Mouse (Mus musculus) midbrain, embryonic 15.5 days (tissue): ENCODE measurements around the gene Mettl8. TPM values are rescaled to one million over a fixed set of nuclear protein-coding genes. Genes with fewer than 3 reads are reported as not detected.

Source experiments
- ATAC-seq: fragments of 200-750 bp; cut with Nextera tagmentation; replicated peaks from 2 replicates; pipeline ENCODE4 v1.8.0; 2017; ENCODE audit warnings: moderate TSS enrichment
- H3K27ac ChIP-seq: fragments of 300-500 bp; sonication (generic); 2 replicates; pipeline ENCODE4 v1.5.1; 2015; ENCODE audit warnings: mild to moderate bottlenecking, inconsistent platforms
- H3K27me3 ChIP-seq: fragments of 300-500 bp; sonication (generic); replicated peaks from 2 replicates; pipeline ENCODE4 v1.6.1; 2015; ENCODE audit warnings: inconsistent platforms
- H3K36me3 ChIP-seq: fragments of 300-500 bp; sonication (generic); replicated peaks from 2 replicates; pipeline ENCODE4 v1.6.1; 2015; ENCODE audit warnings: inconsistent platforms
- H3K4me1 ChIP-seq: fragments of 300-500 bp; sonication (generic); 2 replicates; pipeline ENCODE4 v1.6.1; 2015; ENCODE audit warnings: inconsistent platforms
- H3K4me2 ChIP-seq: fragments of 300-500 bp; sonication (generic); 2 replicates; pipeline ENCODE4 v1.6.1; 2015; ENCODE audit warnings: inconsistent platforms, mild to moderate bottlenecking, moderate library complexity
- H3K4me3 ChIP-seq: fragments of 300-500 bp; sonication (generic); 2 replicates; pipeline ENCODE4 v1.5.1; 2015; ENCODE audit warnings: mild to moderate bottlenecking, inconsistent platforms
- H3K9ac ChIP-seq: fragments of 300-500 bp; sonication (generic); 2 replicates; pipeline ENCODE4 v1.6.1; 2015; ENCODE audit warnings: mild to moderate bottlenecking, inconsistent platforms
- H3K9me3 ChIP-seq: fragments of 300-500 bp; sonication (generic); 2 replicates; pipeline ENCODE4 v1.6.1; 2016; ENCODE audit warnings: inconsistent platforms
- WGBS: fragments of 180-500 bp; shearing (Covaris S2); methylation state at CpG from one replicate; pipeline ENCODE4 v1.1.7; 2015; ENCODE audit warnings: mixed read lengths; 5-methylcytosine and 5-hydroxymethylcytosine counted together
- polyA plus RNA-seq: library from polyadenylated mRNA; unstranded; fragments of >200 nt; fragmentation: Nextera tagmentation; extraction: Ambion mirVana; gene quantifications from 2 replicates; pipeline ENCODE4 v1.2.1, GENCODE M21; 2015

Mettl8 gene
- 11.4 and 11.9 TPM in 2 replicates for polyA plus RNA-seq

DNA sequence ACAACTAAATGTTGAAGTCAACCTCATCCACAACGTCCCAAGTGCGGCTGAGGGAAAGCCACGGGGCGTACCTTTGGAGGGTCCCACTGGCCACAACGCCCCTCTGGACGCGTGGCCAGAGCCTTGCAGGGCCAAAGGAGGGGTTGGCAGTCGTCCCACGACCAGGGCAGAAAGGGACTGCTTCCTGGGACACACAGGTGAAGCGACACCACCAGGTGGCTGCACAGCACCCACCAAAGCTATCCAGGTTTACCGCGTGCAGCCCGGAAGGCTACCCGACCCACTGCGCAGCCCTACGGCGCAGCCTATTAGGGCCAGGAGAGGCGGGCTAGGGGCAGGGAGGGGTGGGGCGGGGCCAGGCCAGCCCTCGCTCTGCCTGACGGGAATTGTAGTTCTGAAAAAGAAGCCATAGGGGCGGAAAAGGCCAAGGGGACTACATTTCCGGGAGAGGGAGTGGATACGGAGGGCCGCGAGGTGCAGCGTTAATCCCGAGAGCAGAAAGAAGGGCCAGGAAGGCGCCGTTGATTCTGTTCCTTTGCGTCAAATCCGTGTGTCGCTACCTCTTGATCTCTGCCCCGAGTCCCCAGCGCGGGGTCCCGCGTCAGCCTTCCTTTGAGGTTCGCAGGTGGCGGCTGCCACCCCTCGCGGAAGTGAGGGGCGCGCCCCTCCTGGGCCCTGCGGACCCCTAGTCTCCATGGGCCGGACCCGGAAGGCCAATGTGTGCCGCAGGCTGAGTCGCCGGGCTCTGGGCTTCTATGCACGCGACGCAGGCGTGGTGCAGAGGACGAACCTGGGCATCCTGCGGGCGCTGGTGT is at the start of gene Mettl8, which contains the start of gene Dcaf17:
Mettl8 (minus strand) TSS at position 284 of the 815 bp plus-strand sequence.
Dcaf17 (plus strand) TSS at position 29 of the 815 bp plus-strand sequence.
- peak within 1 kb of the TSS; percentile 98 for H3K27ac ChIP-seq
- WGBS: under 1% methylated on average over 57 of the region's 57 CpGs
- H3K9ac ChIP-seq: peak within 1 kb of the TSS; percentile 92
- peaks cover 7% of the 10 kb centered on the region for H3K4me1 ChIP-seq
- H3K36me3 ChIP-seq: no peaks in the 10 kb centered on the region
- peak; percentile 99 for ATAC-seq
- H3K9me3 ChIP-seq: no peaks in the 10 kb centered on the region
- no peaks in the 10 kb centered on the region for H3K27me3 ChIP-seq
- peak within 1 kb of the TSS; percentile 91 for H3K4me2 ChIP-seq
- peak within 1 kb of the TSS; percentile 99 for H3K4me3 ChIP-seq

DNA sequence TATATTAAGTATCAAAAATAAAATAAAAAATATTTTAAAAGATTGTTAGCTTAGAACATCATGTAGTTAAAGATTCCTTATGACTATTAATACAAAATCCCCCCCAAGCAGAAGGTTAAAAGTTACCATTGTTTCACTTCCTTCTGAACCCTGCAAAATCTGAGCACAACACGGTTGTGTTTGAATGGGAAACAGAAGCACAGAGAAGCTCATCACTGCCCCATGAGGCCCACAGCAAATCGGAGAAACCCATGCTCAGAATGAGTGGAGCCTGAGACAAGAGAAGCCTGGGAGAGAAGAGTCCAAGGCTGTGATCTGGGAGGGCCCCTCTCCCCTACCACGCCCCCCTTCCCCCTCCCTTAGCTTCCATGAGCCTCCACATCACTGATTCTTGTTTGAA is 49.3 kb upstream of the Mettl8 start:
- Histone ChIP-seq H3K4me3 (no peak overlapping the region), H3K27ac (no peak overlapping the region), H3K36me3 (peaks cover 3% of the 10 kb centered on the region; the same call in 1 of the 2 replicates), H3K9me3 (no peaks in the 10 kb centered on the region), H3K27me3 (no peaks in the 10 kb centered on the region), H3K9ac (no peak overlapping the region), H3K4me1 (no peaks in the 10 kb centered on the region), H3K4me2 (no peak overlapping the region)
- ATAC-seq: no peak
- WGBS: 71% methylated on average over 3 of the region's 3 CpGs

GRCm38 (mm10) chr2:71103292-71103680 is 47.9 kb upstream of the Mettl8 start:
- no peaks in the 10 kb centered on the region for H3K4me1 ChIP-seq
- no peak overlapping the region for H3K4me2 ChIP-seq
- no peaks in the 10 kb centered on the region for H3K27me3 ChIP-seq
- no peaks in the 10 kb centered on the region for H3K9me3 ChIP-seq
- H3K4me3 ChIP-seq: no peak overlapping the region
- no peak overlapping the region for H3K27ac ChIP-seq
- no peak overlapping the region for H3K9ac ChIP-seq
- peaks cover 3% of the 10 kb centered on the region; the same call in 1 of the 2 replicates for H3K36me3 ChIP-seq
- no peak for ATAC-seq
- 87% methylated on average over 4 of the region's 4 CpGs for WGBS

DNA sequence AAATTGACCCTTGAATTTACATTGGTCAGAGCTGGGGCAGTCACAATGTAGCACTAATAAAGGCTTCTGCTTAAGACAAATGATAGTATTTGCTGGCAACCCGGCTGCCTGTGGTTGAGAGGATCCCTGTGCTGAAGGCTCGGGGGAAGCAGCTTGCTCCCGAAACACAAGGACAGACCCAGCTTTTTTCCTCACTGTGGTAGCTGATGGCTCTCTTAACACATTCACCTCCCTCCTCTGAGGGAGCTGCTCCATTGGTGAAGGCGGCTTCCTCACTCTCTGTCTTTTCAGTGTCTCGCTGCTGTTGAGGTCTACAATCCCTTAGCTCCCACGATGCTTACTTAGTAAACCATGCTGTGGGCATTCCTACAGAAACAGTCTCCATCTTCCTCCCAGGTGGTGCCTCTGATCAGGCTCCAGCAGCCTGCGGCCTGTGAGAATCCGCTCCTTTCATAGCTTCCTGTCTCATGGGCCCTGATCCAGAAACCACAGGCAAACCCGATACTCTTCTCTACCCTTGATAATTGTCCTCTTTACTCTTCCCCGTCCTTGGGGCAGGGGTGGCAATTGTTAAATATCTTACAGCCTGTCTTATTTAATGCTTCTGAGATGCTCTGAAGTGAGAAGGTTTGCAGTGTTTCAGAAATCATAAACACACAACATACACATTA is 47.4 kb upstream of the Mettl8 start:
- 84% methylated on average over 10 of the region's 10 CpGs for WGBS
- Histone ChIP-seq H3K4me1 (no peaks in the 10 kb centered on the region), H3K9ac (no peak overlapping the region), H3K36me3 (peaks cover 3% of the 10 kb centered on the region; the same call in 1 of the 2 replicates), H3K27me3 (no peaks in the 10 kb centered on the region), H3K27ac (no peak overlapping the region), H3K9me3 (no peaks in the 10 kb centered on the region), H3K4me3 (no peak overlapping the region), H3K4me2 (no peak overlapping the region)
- no peak for ATAC-seq

- ATAC-seq: no peak
- peaks cover 3% of the 10 kb centered on the region; the same call in 1 of the 2 replicates for H3K36me3 ChIP-seq
- H3K27me3 ChIP-seq: no peaks in the 10 kb centered on the region
- WGBS: 86% methylated on average over 7 of the region's 7 CpGs
- no peak overlapping the region for H3K4me2 ChIP-seq
- no peaks in the 10 kb centered on the region for H3K4me1 ChIP-seq
- no peak overlapping the region for H3K4me3 ChIP-seq
- H3K9me3 ChIP-seq: no peaks in the 10 kb centered on the region
- no peak overlapping the region for H3K27ac ChIP-seq
- H3K9ac ChIP-seq: no peak overlapping the region
Observed at GRCm38 (mm10) chr2:71096170-71096569, 40.8 kb upstream of the Mettl8 start.

DNA sequence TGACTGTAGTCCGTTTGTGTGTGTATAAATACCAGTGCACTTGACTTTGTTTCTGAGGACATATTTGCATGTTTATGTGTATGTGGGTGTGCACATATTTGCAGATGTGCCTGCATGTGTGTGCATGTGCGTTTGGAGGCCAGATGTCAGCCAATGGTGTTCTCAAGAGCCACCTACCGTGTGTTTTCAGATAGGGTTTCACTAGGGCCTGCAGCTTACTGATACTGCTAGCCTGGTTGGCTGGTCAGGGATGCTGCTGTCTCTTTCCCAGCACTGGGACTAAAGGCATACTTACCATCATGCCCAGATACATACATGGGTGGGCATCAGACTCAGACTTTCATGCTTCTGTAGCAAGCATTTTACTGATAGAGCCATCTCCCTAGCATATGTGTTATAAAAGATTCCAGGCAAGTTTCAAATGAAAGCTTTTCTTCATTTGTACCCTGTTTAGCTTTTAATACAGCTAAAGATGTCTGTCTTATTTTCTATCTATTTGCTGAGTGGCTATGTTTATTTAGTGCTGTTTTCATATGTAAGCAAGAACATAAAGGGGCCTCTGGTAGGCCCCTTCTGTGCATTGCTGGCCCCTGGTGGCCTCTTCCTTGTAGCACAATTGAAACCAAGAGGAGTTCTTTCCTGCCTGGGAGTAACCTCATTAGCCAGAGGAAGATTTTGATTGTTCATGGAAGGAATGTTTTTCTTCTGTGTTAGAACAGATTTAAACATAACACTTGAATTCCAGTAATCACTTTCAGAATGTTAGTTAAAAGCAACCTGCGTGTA is 35.5 kb upstream of the Mettl8 start:
- H3K4me1 ChIP-seq: no peaks in the 10 kb centered on the region
- H3K36me3 ChIP-seq: peaks cover 11% of the 10 kb centered on the region
- ATAC-seq: no peak
- no peaks in the 10 kb centered on the region for H3K27me3 ChIP-seq
- no peak overlapping the region for H3K4me3 ChIP-seq
- H3K4me2 ChIP-seq: no peak overlapping the region
- no peaks in the 10 kb centered on the region for H3K9me3 ChIP-seq
- H3K27ac ChIP-seq: no peak overlapping the region
- WGBS: 88% methylated on average over 4 of the region's 4 CpGs
- H3K9ac ChIP-seq: no peak overlapping the region

GRCm38 (mm10) chr2:71089766-71090165 is 34.4 kb upstream of the Mettl8 start:
- H3K4me3 ChIP-seq: no peak overlapping the region
- no peaks in the 10 kb centered on the region for H3K9me3 ChIP-seq
- H3K27ac ChIP-seq: no peak overlapping the region
- H3K27me3 ChIP-seq: no peaks in the 10 kb centered on the region
- ATAC-seq: no peak
- H3K9ac ChIP-seq: no peak overlapping the region
- WGBS: 85% methylated on average over 3 of the region's 3 CpGs
- H3K36me3 ChIP-seq: peaks cover 11% of the 10 kb centered on the region
- H3K4me2 ChIP-seq: no peak overlapping the region
- no peaks in the 10 kb centered on the region for H3K4me1 ChIP-seq

DNA sequence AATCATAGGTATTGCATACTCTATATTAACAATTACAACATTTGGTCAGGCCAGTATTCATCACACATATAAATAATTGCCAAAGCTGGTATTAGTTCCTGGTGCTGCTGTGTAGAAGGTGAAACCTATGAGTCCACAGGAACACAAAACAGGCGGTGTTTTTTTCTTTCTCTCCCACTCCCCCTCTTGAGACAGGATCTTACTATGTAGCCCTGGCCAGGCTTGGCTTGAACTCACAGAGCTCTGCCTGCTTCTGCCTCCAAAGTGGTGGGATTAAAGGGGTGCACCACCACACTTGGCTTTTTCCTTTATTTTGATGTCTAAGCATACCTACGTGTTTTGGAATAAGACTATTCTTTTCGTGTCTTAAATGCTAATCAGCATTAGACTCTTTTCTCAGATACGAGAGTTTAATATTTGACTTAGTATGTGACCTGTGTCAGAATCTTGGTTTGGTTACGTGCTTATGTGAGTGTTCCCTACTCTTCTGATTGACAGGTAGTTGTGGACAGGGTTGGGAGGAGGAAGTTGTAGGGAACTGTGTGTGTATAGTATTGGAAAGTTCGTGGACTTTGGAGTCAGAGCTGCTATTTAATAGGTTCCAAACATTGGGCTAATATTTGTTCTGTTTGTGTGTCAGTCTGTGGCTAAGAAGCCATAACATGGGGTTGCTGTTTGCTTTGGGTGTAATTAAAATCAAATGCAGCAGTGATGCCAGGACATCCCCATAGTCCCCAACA is 28.2 kb upstream of the Mettl8 start:
- Histone ChIP-seq H3K36me3 (0 out of 2 replicates have a peak, but pooled peaks cover 4% of the 10 kb centered on the region), H3K27me3 (no peaks in the 10 kb centered on the region), H3K4me3 (no peak overlapping the region), H3K4me2 (no peak overlapping the region), H3K27ac (no peak overlapping the region), H3K9me3 (no peaks in the 10 kb centered on the region), H3K4me1 (no peaks in the 10 kb centered on the region), H3K9ac (no peak overlapping the region)
- no peak for ATAC-seq
- WGBS: 93% methylated on average over 6 of the region's 6 CpGs

DNA sequence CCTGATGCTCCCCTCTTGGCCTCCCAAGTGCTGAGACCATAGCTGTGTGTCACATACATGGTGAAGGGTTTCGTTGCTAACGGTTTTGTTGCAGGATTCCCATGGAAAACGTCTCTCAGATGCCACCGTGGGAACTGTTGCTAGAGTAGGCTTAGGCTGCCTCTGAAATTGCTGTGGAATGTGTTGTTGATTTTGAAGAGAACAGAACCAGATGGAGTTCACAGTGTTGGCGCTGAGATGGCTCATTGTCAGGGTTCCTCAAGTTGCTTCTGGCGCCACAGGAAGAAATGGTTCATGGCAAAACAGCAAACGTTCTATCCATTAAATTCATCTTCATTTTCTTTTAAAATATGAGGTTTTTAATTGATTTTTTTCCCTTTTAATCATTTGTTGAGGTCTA is 27.0 kb upstream of the Mettl8 start:
- WGBS: 87% methylated on average over 7 of the region's 7 CpGs

DNA sequence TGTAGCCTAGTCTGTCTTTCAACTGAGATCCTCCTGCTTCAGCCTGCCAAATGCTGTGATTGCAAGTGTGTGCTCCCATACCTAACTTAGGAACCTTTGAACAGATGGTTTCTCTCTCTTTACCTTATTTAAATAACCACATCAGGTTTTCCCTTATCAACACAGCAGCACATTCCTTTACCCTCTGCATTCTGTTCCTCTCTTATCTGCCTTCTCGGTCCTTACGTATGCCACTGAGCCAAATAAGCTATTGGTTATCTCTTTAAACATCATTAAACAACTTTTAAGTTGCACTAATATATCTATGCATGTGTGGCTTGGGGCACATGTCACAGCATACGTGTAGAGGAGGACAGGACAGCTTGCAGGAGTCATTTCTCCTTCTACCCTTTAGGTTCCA is 18.4 kb upstream of the Mettl8 start:
- H3K9me3 ChIP-seq: no peaks in the 10 kb centered on the region
- H3K27ac ChIP-seq: no peak overlapping the region
- no peaks in the 10 kb centered on the region for H3K27me3 ChIP-seq
- no peak for ATAC-seq
- no peak overlapping the region for H3K4me3 ChIP-seq
- no peak overlapping the region for H3K4me2 ChIP-seq
- 95% methylated on average over 3 of the region's 3 CpGs for WGBS
- no peak overlapping the region for H3K9ac ChIP-seq
- no peaks in the 10 kb centered on the region for H3K4me1 ChIP-seq
- no peaks in the 10 kb centered on the region for H3K36me3 ChIP-seq

More for the DNA sequence above, 27.0 kb upstream of the Mettl8 start:
- Histone ChIP-seq H3K27me3 (no peaks in the 10 kb centered on the region), H3K9ac (no peak overlapping the region), H3K4me2 (no peak overlapping the region), H3K4me1 (no peaks in the 10 kb centered on the region), H3K27ac (no peak overlapping the region), H3K36me3 (0 out of 2 replicates have a peak, but pooled peaks cover 4% of the 10 kb centered on the region), H3K4me3 (no peak overlapping the region), H3K9me3 (no peaks in the 10 kb centered on the region)
- no peak for ATAC-seq

- no peaks in the 10 kb centered on the region for H3K4me1 ChIP-seq
- no peak overlapping the region for H3K9ac ChIP-seq
- 85% methylated on average over 3 of the region's 3 CpGs for WGBS
- H3K27me3 ChIP-seq: no peaks in the 10 kb centered on the region
- no peak overlapping the region for H3K4me2 ChIP-seq
- ATAC-seq: no peak
- no peak overlapping the region for H3K4me3 ChIP-seq
- no peaks in the 10 kb centered on the region for H3K9me3 ChIP-seq
- H3K27ac ChIP-seq: no peak overlapping the region
- H3K36me3 ChIP-seq: no peaks in the 10 kb centered on the region
Observed at GRCm38 (mm10) chr2:71073330-71073729, 17.9 kb upstream of the Mettl8 start.
